Mouse (Mus musculus) adrenal gland, postnatal 10 days (tissue): ENCODE measurements at regions not wholly inside any gene's neighbourhood (a gene's known extent, or its start where the extent isn't known, plus 50 kb on each side); places are given as distances from the start of the nearest gene placed in this dataset.
"Not testable (repeated sequence)": the region's sequence is repeated elsewhere in the genome, so short reads cannot be mapped to it uniquely, and the experiment has no call there.

Experiments used
- DNase-seq: peaks from one replicate; pipeline ENCODE4 v3.0.0; 2021; ENCODE audit warnings: mixed read lengths

DNA sequence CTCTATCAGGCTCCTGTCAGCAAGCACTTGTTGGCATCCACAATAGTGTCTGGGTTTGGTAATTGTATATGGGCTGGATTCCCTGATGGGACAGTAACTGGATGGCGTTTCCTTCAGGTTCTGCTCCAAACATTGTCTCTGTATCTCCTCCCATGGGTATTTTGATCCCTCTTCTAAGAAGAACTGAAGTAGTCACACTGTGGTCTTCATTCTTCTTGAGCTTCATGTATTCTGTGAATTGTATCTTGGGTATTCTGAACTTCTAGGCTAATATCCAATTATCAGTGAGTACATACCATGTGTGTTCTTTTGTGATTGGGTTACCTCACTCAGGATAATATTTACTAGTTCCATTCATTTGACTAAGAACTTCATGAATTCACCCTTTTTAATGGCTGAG is 119.2 kb upstream of the Gm21119 start:
- DNase-seq, result not testable (repeated sequence)

DNA sequence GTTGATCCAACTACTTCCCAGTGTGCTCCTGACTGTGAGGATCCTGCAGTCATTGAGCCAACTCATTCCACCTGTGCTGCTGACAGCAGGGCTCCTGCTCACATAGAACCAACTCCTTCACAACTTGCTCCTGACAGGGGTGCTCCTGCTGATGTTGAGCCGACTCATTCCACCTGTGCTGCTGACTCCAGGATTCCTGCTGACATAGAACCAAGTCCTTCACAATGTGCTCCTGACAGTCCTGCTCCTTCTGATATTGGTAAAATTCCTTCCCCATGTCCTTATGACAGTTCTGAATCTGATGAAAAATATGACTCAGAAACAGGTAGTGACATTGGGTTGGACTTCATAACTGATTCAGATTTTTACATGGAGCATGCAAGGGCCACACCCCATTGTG is 100.8 kb upstream of the Gm21119 start:
- not testable (repeated sequence) for DNase-seq

DNA sequence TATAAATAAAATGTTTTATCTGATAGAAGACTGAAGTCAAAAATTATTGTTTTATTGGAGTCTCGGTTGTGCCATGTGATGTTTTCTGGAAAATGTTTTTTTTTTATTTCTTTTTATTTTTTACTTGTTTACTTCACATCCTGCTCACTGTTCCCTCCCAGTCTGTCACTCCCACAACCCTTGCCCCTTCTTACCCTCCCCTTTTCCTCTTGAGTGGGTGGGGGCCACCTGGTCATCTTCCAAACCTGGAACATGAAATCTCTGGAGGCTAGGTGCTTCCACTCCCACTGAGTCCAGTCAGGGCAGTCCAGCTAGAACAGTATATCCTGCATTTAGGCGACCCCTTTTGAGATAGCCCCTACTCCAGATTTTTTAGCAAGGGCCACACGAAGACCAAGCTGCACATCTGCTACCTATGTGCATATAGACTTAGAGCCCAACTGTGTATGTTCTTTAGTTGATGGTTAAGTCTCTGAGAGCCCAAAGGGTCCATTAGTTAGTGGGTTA is 98.3 kb upstream of the Gm21119 start:
- not testable (repeated sequence) for DNase-seq

DNA sequence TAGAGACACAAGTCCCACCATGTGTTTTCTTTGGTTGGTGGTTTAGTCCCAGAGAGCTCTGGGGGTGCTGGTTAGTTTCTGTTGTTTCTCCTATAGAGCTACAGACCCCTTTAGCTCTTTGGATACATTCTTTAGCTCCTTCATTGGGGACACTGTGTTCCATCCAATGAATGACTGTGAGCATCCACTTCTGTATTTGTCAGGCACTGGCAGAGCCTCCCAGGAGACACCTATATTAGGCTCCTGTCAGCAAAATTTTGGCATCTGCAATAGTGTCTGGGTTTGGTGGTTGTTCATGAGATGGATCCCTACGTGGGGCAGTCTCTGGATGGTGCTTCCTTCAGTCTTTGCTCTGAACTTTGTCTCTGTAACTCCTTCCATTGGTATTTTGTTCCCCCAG is 97.2 kb upstream of the Gm21119 start:
- not testable (repeated sequence) for DNase-seq

DNA sequence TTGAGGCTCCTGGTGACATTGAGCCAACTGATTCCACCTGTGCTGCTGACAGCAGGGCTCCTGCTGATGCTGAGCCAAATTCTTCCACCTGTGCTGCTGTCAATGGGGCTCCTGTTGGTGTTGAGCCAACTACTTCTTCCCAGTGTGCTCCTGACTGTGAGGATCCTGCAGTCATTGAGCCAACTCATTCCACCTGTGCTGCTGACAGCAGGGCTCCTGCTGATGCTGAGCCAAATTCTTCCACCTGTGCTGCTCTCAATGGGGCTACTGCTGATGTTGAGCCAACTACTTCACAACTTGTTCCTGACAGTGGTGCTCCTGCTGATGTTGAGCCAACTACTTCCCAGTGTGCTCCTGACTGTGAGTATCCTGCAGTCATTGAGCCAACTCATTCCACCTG is 90.2 kb upstream of the Gm21119 start:
- not testable (repeated sequence) for DNase-seq

DNA sequence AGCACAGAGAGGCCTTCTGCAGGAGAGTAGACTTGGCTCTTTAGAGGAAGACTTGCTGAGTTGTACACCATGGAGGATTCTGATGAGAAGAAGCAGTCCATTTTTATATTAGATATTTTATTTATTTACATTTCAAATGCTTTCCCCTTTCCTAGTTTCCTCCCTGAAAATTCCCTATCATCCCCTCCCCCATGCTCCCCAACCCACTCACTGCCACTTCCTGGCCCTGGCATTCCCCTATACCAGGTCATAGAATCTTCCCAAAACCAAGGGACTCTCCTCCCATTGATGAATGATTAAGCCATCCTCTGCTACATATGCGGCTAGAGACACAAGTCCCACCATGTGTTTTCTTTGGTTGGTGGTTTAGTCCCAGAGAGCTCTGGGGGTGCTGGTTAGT is 85.7 kb upstream of the Gm21119 start:
- not testable (repeated sequence) for DNase-seq

DNA sequence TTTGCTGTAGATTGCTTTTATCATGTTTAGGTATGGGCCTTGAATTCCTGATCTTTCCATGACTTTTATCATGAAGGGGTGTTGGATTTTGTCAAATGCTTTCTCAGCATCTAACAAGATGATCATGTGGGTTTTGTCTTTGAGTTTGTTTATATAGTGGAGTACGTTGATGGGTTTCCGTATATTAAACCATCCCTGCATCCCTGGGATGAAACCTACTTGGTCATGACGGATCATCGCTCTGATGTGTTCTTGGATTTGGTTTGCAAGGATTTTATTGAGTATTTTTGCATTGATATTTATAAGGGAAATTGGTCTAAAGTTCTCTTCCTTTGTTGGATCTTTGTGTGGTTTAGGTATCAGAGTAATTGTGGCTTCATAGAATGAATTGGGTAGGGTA is 75.7 kb upstream of the Gm21119 start:
- DNase-seq, result not testable (repeated sequence)

DNA sequence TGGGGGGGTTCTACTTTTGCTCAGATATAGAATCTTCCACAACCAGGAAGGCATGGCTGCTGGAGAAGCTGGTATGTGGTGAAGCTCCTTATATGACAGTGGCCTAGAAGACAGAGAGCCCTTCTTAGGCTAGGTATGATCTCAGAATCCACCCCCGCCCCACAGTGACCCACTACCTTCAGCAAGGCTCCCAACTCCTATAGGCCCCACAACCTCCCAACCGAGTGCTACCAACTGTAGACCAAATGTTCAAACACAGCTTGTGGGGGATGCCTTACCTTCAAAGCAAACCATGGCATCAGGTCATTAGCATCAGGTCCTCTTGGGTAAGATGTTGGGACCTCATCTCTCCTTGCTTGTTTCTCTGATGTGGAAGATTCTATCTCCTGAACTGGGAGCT is 70.6 kb upstream of the Gm21119 start:
- not testable (repeated sequence) for DNase-seq

DNA sequence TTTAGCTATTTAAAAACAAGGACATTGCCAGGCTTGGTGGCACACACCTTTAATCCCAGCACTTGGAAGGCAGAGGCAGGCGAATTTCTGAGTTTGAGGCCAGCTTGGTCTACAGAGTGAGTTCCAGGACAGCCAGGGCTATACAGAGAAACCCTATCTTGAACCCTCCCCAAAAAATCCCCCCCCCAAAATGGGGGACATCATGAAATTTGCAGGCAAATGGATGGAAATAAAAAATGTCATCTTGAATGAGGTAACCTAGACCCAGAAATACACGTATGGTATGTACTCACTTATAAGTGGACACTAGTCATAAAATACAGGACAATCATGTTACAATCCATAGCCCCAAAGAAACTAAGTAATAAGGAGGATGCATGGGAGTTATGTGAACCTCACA is 69.4 kb upstream of the Gm21119 start:
- not testable (repeated sequence) for DNase-seq

DNA sequence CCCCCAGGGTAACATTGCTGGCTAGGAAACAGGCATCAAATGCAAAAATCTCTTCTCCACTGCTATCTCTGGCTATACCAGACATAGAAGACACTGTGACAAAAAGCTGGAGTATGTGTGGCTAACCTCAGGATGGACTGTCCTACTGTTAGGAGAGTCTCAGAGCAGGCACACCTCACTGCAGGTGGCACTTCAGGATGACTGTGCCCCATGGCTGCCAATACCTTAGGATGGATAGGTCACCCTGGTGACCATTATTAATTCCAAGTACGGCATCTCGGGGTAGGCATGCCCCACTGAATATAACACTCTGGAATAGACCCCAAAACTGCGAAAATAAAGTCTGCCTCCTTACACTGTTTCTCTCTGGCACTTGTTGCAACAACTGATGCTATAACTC is 68.3 kb upstream of the Gm21119 start:
- DNase-seq, result not testable (repeated sequence)

DNA sequence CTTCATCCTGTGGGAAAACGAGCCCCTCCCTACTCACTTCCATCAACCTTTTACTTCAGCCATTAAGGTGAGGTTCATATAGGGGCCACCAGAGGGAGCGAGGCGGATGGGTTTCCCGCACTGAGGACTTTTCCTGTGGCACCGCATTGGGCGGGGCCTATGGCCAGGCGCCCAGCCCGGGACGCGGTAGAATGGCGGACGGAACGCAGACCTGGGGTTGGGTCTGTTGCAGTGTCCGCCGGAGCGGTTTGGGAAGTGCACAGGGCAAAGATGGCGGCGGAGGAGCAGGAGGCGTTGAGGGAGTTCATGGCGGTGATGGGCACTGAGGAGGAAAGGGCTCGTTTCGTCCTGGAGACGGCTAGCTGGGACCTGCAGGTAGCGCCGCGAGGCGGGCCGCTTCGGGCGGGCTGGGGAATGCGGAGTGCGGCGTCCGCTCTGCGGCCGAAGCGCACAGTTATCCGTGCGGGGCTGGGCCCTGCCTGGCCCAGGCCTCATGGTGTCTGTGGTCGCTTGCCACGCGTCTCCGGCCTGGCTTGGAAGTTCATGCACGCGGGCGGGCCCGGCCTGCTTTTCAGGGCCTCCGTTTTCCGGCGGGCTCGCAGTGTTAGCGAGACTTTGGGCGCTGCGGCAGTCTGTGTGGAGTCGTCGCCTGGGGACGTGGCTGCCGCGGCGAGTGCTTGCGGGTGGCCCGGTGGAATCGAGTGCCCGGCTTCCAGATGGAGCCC is 64.5 kb upstream of the Gm21119 start:
- peak; percentile 87 for DNase-seq

DNA sequence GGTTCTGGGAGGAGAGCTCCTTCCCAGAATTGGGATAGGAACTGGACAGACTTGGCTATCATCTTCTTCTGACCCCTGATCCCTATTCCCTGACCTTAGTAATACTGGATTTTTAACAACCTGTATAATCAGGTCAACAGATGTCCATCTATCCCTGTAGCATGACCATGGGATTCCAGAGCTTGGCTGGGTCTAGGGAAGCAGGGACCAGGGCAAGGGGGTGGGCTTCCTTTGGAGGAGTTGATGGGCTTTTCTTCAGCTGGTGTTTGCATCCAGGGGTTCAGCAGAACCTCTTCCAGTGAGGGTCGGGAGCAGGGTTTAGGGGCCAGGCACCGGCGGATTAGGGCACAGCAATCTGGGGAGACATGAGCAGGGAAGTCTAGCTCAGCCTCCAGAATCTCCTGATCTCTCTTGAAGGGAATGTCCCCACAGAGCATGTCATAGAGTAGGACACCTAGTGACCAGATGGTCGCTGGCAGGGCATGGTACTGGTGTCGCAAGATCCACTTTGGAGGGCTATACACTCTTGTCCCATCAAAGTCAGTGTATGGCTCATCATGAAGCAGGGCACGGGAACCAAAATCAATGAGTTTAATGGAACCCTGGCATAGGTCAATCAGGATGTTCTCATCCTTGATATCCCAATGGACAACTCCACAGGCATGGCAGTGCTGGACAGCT is 58.1 kb upstream of the Gm21119 start:
- not testable (repeated sequence) for DNase-seq

DNA sequence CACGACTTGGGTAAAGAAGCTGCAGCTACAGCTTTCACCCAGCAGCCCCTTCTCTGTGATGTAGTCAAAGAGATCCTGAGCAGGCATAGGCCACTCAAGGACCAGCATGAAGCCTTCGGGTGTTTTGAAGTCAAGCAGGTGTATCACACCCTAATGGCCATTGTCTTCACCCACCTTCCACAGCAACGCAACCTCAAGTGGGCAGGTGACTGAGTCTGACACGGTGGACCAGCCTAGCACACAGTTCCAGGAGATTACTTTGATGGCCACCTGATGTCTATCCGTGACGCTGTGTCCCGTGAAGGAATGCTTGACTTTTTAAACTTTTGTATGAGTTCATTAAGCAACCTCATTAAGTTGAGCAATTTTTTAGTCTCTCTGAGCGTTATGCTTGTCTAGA is 57.5 kb upstream of the Gm21119 start:
- not testable (repeated sequence) for DNase-seq

DNA sequence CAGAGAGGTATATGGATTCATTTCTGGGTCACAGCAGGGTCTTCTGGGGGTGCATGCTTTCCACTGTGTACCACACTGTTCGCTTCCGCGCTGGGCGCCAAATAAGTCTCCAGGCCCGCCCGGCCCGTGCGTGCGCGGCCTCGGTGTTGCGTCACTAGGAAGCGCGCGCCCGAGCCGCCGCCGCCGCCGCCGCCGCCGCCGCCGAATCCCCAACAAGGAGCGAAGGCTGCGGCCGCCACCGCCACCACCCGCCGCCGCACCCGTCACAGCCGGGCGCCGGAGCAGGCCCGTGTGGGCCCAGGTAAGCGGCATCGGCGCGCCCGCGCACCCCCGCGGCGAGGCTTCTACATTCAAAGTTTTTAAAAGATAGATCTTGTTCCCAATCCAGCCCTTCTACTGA is 57.1 kb upstream of the Gm21119 start:
- peak; percentile 40 for DNase-seq
